Mouse (Mus musculus) neural tube, embryonic 11.5 days (tissue): ENCODE measurements around the gene 9330182L06Rik. TPM values are rescaled to one million over a fixed set of nuclear protein-coding genes. Genes with fewer than 3 reads are reported as not detected.
A peak's percentile ranks its signal among the peaks of the same experiment; 100 is the strongest.

Experiments used
- ATAC-seq: fragments of 200-750 bp; cut with Nextera tagmentation; 2 replicates; pipeline ENCODE4 v1.8.0; 2017; ENCODE audit warnings: moderate number of reproducible peaks, mild to moderate bottlenecking, moderate TSS enrichment, moderate library complexity; ENCODE audit not compliant: insufficient read depth, low FRiP score, low TSS enrichment
- DNase-seq: peaks from one replicate; pipeline ENCODE4 v3.0.0-alpha.2; 2015; ENCODE audit warnings: low spot score
- H3K27ac ChIP-seq: fragments of 300-500 bp; sonication (generic); 2 replicates; pipeline ENCODE4 v1.5.1; 2014; ENCODE audit warnings: low read depth, mild to moderate bottlenecking, low read length
- H3K27me3 ChIP-seq: fragments of 300-500 bp; sonication (generic); 2 replicates; pipeline ENCODE4 v1.6.1; 2014; ENCODE audit warnings: mild to moderate bottlenecking, low read length, mixed read lengths; ENCODE audit not compliant: control insufficient read depth, insufficient read depth
- H3K36me3 ChIP-seq: fragments of 300-500 bp; sonication (generic); 2 replicates; pipeline ENCODE4 v1.6.1; 2014; ENCODE audit warnings: mild to moderate bottlenecking, low read length, moderate library complexity, mixed read lengths; ENCODE audit not compliant: control insufficient read depth, insufficient read depth
- H3K4me1 ChIP-seq: fragments of 300-500 bp; sonication (generic); 2 replicates; pipeline ENCODE4 v1.6.1; 2014; ENCODE audit warnings: low read length, mixed read lengths; ENCODE audit not compliant: control insufficient read depth, insufficient read depth
- H3K4me2 ChIP-seq: fragments of 300-500 bp; sonication (generic); 2 replicates; pipeline ENCODE4 v1.6.1; 2014; ENCODE audit warnings: low read depth, mild to moderate bottlenecking, moderate library complexity
- H3K4me3 ChIP-seq: fragments of 300-500 bp; sonication (generic); 2 replicates; pipeline ENCODE4 v1.5.1; 2014; ENCODE audit warnings: low read depth, low read length
- H3K9ac ChIP-seq: fragments of 300-500 bp; sonication (generic); 2 replicates; pipeline ENCODE4 v1.6.1; 2014; ENCODE audit warnings: mild to moderate bottlenecking, low read length
- H3K9me3 ChIP-seq: fragments of 300-500 bp; sonication (generic); 2 replicates; pipeline ENCODE4 v1.6.1; 2016; ENCODE audit warnings: low read length; ENCODE audit not compliant: control insufficient read depth
- WGBS: fragments of 180-500 bp; shearing (Covaris S2); extraction: QIAGEN DNeasy Blood & Tissue Kit; methylation state at CpG from one replicate; pipeline ENCODE4 v1.1.7; 2014; 5-methylcytosine and 5-hydroxymethylcytosine counted together
- polyA plus RNA-seq: library from polyadenylated mRNA; unstranded; fragments of >200 nt; fragmentation: Nextera tagmentation; extraction: Ambion mirVana; gene quantifications from 2 replicates; pipeline ENCODE4 v1.2.1, GENCODE M21; 2014

Gene 9330182L06Rik
- polyA plus RNA-seq, 1 experiment from 2014 or later, result 10.3 TPM

DNA sequence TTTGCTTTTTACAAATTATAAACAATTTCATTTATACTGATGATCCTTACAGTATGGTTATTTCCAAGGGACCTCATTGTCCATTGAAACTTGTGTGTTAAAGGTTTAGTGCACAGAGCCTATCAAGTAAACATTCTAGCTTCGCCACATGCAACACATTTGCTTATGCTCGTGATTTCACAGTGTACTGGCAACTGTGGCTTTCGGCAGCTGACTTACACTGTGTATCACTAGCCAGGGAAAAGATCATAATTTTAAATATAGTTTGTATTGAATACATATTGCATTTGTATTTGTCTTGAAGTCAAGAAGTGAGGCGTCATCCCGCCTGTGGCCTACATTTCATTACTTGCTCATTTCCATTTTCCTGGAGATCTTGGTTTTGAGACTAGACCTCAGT lies 86.2 kb downstream of the 9330182L06Rik start:
- H3K27me3 ChIP-seq, result no peaks in the 10 kb centered on the region
- no peak overlapping the region for H3K4me3 ChIP-seq
- 92% methylated on average over 5 of the region's 5 CpGs for WGBS
- no peak for DNase-seq
- H3K4me1 ChIP-seq, result no peaks in the 10 kb centered on the region
- ATAC-seq, result no peak
- H3K9me3 ChIP-seq, result no peaks in the 10 kb centered on the region
- H3K4me2 ChIP-seq, result no peak overlapping the region
- H3K9ac ChIP-seq, result no peak overlapping the region
- no peaks in the 10 kb centered on the region for H3K36me3 ChIP-seq
- H3K27ac ChIP-seq, result no peak overlapping the region

DNA sequence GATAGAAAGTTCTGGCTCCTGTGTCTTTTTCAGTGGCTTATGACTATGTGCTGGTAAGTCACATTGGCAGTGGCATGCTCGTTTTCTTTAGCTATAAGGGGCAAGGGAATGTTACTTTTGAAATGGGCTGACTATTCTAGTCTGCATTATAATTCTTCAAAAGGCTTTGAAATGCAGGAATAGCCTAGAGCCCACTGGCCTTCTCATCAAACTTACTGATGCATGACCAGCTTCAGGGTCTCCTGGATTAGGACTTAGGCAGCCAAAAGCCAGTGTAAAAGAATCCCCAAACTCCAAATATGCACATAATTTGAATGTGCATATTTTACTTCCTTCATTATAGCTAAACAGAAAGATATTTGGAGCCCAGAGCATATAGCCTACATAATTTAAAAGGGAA lies 86.7 kb downstream of the 9330182L06Rik start:
- no peaks in the 10 kb centered on the region for H3K27me3 ChIP-seq
- no peak overlapping the region for H3K9ac ChIP-seq
- WGBS, result 65% methylated on average over 1 of the region's 1 CpGs
- DNase-seq (no peak), ATAC-seq (no peak)
- no peak overlapping the region for H3K4me3 ChIP-seq
- no peaks in the 10 kb centered on the region for H3K9me3 ChIP-seq
- no peaks in the 10 kb centered on the region for H3K36me3 ChIP-seq
- H3K4me2 ChIP-seq, result no peak overlapping the region
- H3K27ac ChIP-seq, result no peak overlapping the region
- no peaks in the 10 kb centered on the region for H3K4me1 ChIP-seq

DNA sequence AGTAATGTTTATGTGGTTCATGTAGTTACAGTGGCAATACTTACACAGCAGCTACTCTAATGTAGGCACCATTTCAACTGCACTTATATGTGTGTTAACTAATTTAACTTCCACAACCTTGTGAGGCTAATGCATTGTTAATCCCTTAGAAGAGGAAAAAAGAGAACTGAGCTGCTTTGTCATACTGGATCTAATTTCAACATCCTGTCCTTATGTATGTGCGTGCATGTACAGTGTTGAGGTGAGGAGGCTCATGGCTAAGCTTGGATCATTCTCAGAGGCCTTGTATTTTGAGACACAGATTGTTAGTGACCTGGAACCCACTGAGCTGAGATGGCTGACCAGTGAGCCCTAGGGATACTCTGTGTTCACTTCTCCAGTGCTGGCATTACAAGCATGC lies 88.3 kb downstream of the 9330182L06Rik start:
- 93% methylated on average over 1 of the region's 1 CpGs for WGBS
- Histone ChIP-seq H3K36me3 (no peaks in the 10 kb centered on the region), H3K27ac (no peak overlapping the region), H3K4me2 (no peak overlapping the region), H3K9ac (no peak overlapping the region), H3K27me3 (no peaks in the 10 kb centered on the region), H3K4me3 (no peak overlapping the region), H3K4me1 (no peaks in the 10 kb centered on the region), H3K9me3 (no peaks in the 10 kb centered on the region)
- ATAC-seq (no peak), DNase-seq (no peak)

DNA sequence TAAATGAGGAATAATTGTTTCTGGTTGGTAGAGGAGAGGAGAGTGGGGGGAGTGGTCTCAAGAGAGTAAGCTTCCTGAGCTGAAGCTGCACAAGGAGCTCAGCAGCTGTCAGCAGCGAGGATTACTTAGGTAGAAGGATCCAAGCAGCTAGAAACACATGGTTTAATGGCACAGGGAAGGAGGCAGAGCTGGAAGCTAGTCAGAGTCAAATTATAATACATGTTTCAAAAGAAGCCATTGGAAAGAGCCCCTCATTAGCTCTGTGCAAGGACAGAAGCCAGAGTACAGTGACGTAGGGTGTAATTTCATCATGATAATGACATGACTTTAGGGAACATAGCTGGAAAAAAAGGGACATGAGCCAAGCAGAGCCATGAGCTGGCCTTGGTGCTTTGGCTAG lies 92.2 kb downstream of the 9330182L06Rik start:
- Histone ChIP-seq H3K9ac (no peak overlapping the region), H3K4me2 (no peak overlapping the region), H3K4me1 (no peaks in the 10 kb centered on the region), H3K36me3 (no peaks in the 10 kb centered on the region), H3K4me3 (no peak overlapping the region), H3K9me3 (no peaks in the 10 kb centered on the region), H3K27me3 (no peaks in the 10 kb centered on the region), H3K27ac (peak overlapping the region; percentile 34; the same call in 1 of the 2 replicates)
- DNase-seq, result peak; percentile 21
- no peak for ATAC-seq
- 60% methylated on average over 2 of the region's 2 CpGs for WGBS

DNA sequence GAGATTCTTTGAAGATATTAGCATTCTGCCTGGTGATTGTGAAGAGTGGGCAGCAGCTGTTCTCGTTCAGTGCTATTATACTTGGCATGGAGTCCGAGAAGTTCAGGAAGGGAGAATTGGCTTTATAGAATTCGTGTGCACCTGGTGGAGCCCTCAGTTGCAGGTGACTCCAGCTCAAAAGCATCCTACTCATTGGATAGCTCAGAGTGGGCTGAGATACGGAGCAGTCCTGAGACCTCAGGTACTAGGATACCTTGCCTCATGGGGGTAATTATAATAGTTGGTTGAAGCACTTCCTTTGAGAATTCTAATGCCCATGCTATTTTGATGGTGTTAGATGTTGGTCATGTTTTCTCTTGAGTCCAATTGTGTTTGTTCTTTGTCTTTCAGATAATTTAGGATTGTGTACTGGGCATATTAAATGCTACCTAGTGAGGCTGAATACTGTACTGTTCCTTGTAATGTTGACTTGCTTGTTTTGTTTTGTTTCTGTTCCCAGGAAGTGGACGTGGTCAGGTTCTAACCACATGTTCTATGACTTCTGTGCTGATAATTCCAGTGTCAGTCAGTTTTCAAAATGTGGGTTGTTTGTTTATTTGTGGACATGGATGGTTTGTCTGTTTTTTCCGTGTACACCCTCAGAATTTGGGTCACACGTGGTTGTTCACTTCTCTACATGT lies 96.2 kb downstream of the 9330182L06Rik start:
- WGBS, result 87% methylated on average over 7 of the region's 7 CpGs
- DNase-seq, result no peak
- Histone ChIP-seq H3K36me3 (no peaks in the 10 kb centered on the region), H3K27me3 (no peaks in the 10 kb centered on the region), H3K4me1 (no peaks in the 10 kb centered on the region), H3K27ac (no peak overlapping the region), H3K4me2 (no peak overlapping the region), H3K9ac (no peak overlapping the region), H3K4me3 (no peak overlapping the region), H3K9me3 (no peaks in the 10 kb centered on the region)
- no peak for ATAC-seq

DNA sequence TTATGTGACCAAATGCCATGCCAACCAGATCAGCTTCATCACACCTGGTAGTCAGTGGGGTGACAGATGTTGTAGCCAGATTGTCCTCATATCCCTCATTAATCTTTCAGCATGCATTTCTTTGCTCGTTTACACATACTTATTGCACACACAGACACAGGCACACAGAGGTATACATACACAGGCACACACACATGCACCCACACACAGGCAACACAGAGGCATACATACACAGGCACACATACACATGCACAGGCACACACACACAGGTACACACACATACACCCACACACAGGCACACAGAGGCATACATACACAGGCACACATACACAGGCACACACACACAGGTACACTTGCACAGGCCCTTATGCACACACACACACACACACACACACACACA lies 99.0 kb downstream of the 9330182L06Rik start:
- WGBS, result 71% methylated on average over 1 of the region's 1 CpGs
- Histone ChIP-seq H3K27me3 (no peaks in the 10 kb centered on the region), H3K4me3 (no peak overlapping the region), H3K9me3 (no peaks in the 10 kb centered on the region), H3K36me3 (no peaks in the 10 kb centered on the region), H3K27ac (no peak overlapping the region), H3K4me2 (no peak overlapping the region), H3K9ac (no peak overlapping the region), H3K4me1 (no peaks in the 10 kb centered on the region)
- ATAC-seq, result no peak
- no peak for DNase-seq

DNA sequence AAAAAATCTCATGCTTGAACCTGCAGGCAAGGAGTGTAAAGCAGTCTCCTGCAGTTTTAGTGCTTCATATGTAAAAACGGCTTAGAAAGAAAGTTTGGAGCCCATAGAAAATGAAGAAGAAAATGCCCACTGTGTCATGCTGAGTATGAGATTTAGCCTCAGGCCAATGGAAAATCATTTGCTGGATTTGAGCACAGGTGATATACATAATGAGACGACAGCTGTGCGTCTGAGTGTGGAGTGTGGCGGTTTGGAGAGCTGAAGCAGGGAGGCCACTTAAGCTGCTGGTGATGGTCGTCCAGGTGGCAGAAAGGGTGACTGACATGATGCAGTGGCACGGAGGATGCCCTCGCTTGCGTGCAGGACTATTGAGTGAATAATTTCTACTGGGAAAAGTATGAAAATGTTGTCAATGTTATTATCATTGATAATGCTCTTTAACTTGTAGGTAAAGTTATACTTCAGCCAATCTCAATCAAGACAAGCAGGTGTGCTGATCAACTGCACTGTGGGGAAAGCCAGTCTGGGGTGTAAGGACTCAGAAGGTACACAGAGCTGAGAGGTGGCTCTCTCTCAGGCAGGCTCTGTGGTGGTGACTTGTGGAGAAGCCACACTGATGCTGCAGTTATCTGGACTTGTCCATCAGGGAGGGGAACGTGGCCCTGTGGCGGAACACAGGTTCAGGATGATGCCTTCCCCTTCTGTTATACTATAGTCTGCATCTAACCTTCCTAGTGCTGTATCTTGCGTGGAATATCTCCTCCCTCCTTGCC lies 102.2 kb downstream of the 9330182L06Rik start:
- ATAC-seq, result no peak
- no peak overlapping the region for H3K9ac ChIP-seq

DNA sequence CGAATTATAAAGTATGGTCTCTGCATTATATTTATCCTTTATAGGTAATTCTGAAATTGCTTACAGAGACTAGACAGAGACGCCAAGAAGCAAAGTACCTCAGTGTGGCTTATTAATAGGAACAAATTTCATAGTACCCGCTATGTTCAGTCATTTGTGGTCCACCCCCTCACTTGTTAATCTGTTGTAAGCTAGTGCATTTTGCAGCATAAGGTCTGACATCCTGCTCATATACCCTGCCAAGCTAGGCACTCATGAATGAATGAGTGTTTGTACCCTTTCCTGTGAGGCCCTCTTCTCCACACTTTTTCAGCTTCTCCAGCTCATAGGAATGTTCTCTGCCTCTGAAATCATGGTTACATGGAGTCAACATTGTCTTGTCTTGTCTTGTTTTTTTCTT lies 105.2 kb downstream of the 9330182L06Rik start:
- H3K4me3 ChIP-seq, result no peak overlapping the region
- H3K4me2 ChIP-seq, result no peak overlapping the region
- H3K27me3 ChIP-seq, result no peaks in the 10 kb centered on the region
- no peaks in the 10 kb centered on the region for H3K9me3 ChIP-seq
- H3K4me1 ChIP-seq, result no peaks in the 10 kb centered on the region
- H3K36me3 ChIP-seq, result no peaks in the 10 kb centered on the region
- H3K27ac ChIP-seq, result no peak overlapping the region
- ATAC-seq (no peak), DNase-seq (no peak)
- 93% methylated on average over 3 of the region's 3 CpGs for WGBS
- H3K9ac ChIP-seq, result no peak overlapping the region

More for the DNA sequence above, 102.2 kb downstream of the 9330182L06Rik start:
- no peaks in the 10 kb centered on the region for H3K4me1 ChIP-seq
- WGBS, result 65% methylated on average over 11 of the region's 11 CpGs
- H3K27me3 ChIP-seq, result no peaks in the 10 kb centered on the region
- no peak for DNase-seq
- no peak overlapping the region for H3K27ac ChIP-seq
- H3K9me3 ChIP-seq, result no peaks in the 10 kb centered on the region
- H3K4me3 ChIP-seq, result no peak overlapping the region
- H3K4me2 ChIP-seq, result no peak overlapping the region
- no peaks in the 10 kb centered on the region for H3K36me3 ChIP-seq

DNA sequence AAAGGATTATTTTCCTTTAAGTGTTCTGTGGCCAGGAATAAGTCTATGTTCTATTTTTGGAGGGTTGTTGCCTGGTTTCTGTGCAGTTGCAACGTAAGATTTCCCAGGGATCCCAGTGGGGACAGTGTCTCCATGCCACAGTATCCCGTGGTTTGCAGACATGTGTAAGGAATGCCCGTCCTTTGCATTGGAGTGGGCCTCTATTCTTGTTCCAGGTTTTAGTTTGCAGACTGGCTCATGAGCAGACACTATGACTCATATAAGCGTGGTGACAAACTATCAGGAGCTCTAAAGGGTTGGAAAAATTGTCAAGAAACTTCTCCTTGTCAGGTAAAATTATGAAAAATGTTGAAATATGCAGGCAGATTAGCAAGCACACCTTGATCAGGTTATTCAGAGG lies 107.4 kb downstream of the 9330182L06Rik start:
- WGBS, result 84% methylated on average over 4 of the region's 4 CpGs
- Histone ChIP-seq H3K27me3 (no peaks in the 10 kb centered on the region), H3K9me3 (no peaks in the 10 kb centered on the region), H3K4me1 (no peaks in the 10 kb centered on the region), H3K4me2 (no peak overlapping the region), H3K27ac (no peak overlapping the region), H3K4me3 (no peak overlapping the region), H3K36me3 (no peaks in the 10 kb centered on the region), H3K9ac (no peak overlapping the region)
- DNase-seq (no peak), ATAC-seq (no peak)
